Mouse (Mus musculus) splenic B cell, adult 2 months (primary cell): Measurements from ENCODE around the gene Krtap16-1.

Experiments
- DNase-seq: peaks from one replicate; pipeline ENCODE4 v3.0.0-alpha.2; 2011; ENCODE audit warnings: low read depth, low spot score
- H3K27me3 ChIP-seq: 2 replicates; pipeline ENCODE4 v1.6.1; 2012; ENCODE audit warnings: mild to moderate bottlenecking, low read length, moderate library complexity, mixed read lengths; ENCODE audit not compliant: control insufficient read depth, poor library complexity, insufficient read depth, severe bottlenecking
- H3K36me3 ChIP-seq: 2 replicates; pipeline ENCODE4 v1.6.1; 2012; ENCODE audit warnings: mild to moderate bottlenecking, low read length, moderate library complexity, mixed read lengths; ENCODE audit not compliant: control insufficient read depth, poor library complexity, insufficient read depth, severe bottlenecking

Gene Krtap16-1

GRCm38 (mm10) chr11:99986180-99986647, at the start of gene Krtap16-1:
Gene Krtap16-1, minus strand, starts transcription at chr11:99986597.
- DNase-seq, result no peak
- H3K27me3 ChIP-seq, result no peaks in the 10 kb centered on the region
- H3K36me3 ChIP-seq, result no peaks in the 10 kb centered on the region

GRCm38 (mm10) chr11:100029768-100030167, 43.4 kb upstream of the Krtap16-1 start, which contains the start of gene Krt33b:
Gene Krt33b, minus strand, starts transcription at chr11:100029868.
- H3K27me3 ChIP-seq, result no peaks in the 10 kb centered on the region
- DNase-seq, result no peak
- H3K36me3 ChIP-seq, result no peaks in the 10 kb centered on the region

- DNase-seq, result no peak
- no peaks in the 10 kb centered on the region for H3K27me3 ChIP-seq
- H3K36me3 ChIP-seq, result no peaks in the 10 kb centered on the region
Measured at GRCm38 (mm10) chr11:100021438-100021837, 35.0 kb upstream of the Krtap16-1 start.

GRCm38 (mm10) chr11:100019466-100019865, 33.1 kb upstream of the Krtap16-1 start:
- H3K27me3 ChIP-seq, result no peaks in the 10 kb centered on the region
- no peak for DNase-seq
- no peaks in the 10 kb centered on the region for H3K36me3 ChIP-seq

GRCm38 (mm10) chr11:100016112-100016511, 29.7 kb upstream of the Krtap16-1 start, which contains the start of gene Krt33a:
Gene Krt33a, minus strand, starts transcription at chr11:100016212.
- H3K36me3 ChIP-seq, result no peaks in the 10 kb centered on the region
- no peak for DNase-seq
- no peaks in the 10 kb centered on the region for H3K27me3 ChIP-seq

- Histone ChIP-seq H3K36me3 (no peaks in the 10 kb centered on the region), H3K27me3 (no peaks in the 10 kb centered on the region)
- no peak for DNase-seq
Measured at GRCm38 (mm10) chr11:100013691-100014171, 27.3 kb upstream of the Krtap16-1 start.

GRCm38 (mm10) chr11:100010682-100011081, 24.3 kb upstream of the Krtap16-1 start:
- Histone ChIP-seq H3K36me3 (no peaks in the 10 kb centered on the region), H3K27me3 (no peaks in the 10 kb centered on the region)
- no peak for DNase-seq

- no peak for DNase-seq
- H3K27me3 ChIP-seq, result no peaks in the 10 kb centered on the region
Measured at GRCm38 (mm10) chr11:100008336-100008735, 21.9 kb upstream of the Krtap16-1 start.

GRCm38 (mm10) chr11:100006624-100007023, 20.2 kb upstream of the Krtap16-1 start:
- DNase-seq, result peak; percentile 11
- H3K36me3 ChIP-seq, result no peaks in the 10 kb centered on the region
- H3K27me3 ChIP-seq, result no peaks in the 10 kb centered on the region

More at GRCm38 (mm10) chr11:100008336-100008735, 21.9 kb upstream of the Krtap16-1 start:
- H3K36me3 ChIP-seq, result no peaks in the 10 kb centered on the region

- H3K36me3 ChIP-seq, result no peaks in the 10 kb centered on the region
- DNase-seq, result no peak
- H3K27me3 ChIP-seq, result no peaks in the 10 kb centered on the region
Measured at GRCm38 (mm10) chr11:100005905-100006304, 19.5 kb upstream of the Krtap16-1 start.

GRCm38 (mm10) chr11:100004846-100005245, 18.4 kb upstream of the Krtap16-1 start:
- Histone ChIP-seq H3K36me3 (no peaks in the 10 kb centered on the region), H3K27me3 (no peaks in the 10 kb centered on the region)
- peak; percentile 35 for DNase-seq

GRCm38 (mm10) chr11:99999091-99999490, 12.7 kb upstream of the Krtap16-1 start:
- no peak for DNase-seq
- no peaks in the 10 kb centered on the region for H3K27me3 ChIP-seq
- H3K36me3 ChIP-seq, result no peaks in the 10 kb centered on the region

- no peak for DNase-seq
- Histone ChIP-seq H3K36me3 (no peaks in the 10 kb centered on the region), H3K27me3 (no peaks in the 10 kb centered on the region)
Measured at GRCm38 (mm10) chr11:99994384-99994661, 7.9 kb upstream of the Krtap16-1 start.

- DNase-seq, result no peak
- H3K36me3 ChIP-seq, result no peaks in the 10 kb centered on the region
- no peaks in the 10 kb centered on the region for H3K27me3 ChIP-seq
Measured at GRCm38 (mm10) chr11:99993620-99994383, 7.4 kb upstream of the Krtap16-1 start, which contains the start of gene Krtap17-1. Gene Krtap17-1, minus strand, starts transcription at chr11:99993994.

- DNase-seq, result no peak
- Histone ChIP-seq H3K36me3 (no peaks in the 10 kb centered on the region), H3K27me3 (no peaks in the 10 kb centered on the region)
Measured at GRCm38 (mm10) chr11:99990571-99990970, 4.2 kb upstream of the Krtap16-1 start.
